Mouse (Mus musculus) ES-Bruce4 (cell line): Measurements from ENCODE around the gene Camta1.

ENCODE experiments used
- CTCF ChIP-seq: IDR thresholded peaks from one replicate; pipeline ENCODE4 v1.8.1; 2011; ENCODE audit warnings: low read depth, low read length
- POLR2A ChIP-seq: IDR thresholded peaks from one replicate; pipeline ENCODE4 v1.8.1; 2011; ENCODE audit warnings: low read length; ENCODE audit not compliant: insufficient read depth

DNA sequence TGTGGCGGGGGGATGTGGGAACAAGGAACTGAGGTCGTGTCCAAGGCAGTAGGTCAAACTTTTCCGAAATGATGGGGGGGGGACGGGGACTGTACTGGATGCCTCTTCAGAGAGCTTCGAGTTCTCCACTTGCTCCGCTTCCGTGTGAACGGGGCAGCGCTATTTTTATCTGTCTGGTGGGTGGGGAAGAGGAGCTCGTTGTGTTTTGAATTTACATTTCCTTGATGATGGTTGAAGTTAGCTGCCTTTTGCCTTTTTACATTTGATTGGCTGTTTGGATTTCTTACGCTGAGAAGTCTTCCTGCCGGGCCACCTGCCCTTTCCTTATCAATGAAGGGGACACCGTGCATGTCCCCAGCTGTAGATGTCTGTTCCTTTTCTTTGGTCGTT is 923.6 kb downstream of the Camta1 start:
- TF ChIP-seq CTCF (no peak), POLR2A (no peak)
